Mouse (Mus musculus) thymus, postnatal 14 days (tissue): ENCODE results near the gene Gm49318.

Experiments used
- DNase-seq: peaks from one replicate; pipeline ENCODE4 v3.0.0; 2021

The Gm49318 gene

DNA sequence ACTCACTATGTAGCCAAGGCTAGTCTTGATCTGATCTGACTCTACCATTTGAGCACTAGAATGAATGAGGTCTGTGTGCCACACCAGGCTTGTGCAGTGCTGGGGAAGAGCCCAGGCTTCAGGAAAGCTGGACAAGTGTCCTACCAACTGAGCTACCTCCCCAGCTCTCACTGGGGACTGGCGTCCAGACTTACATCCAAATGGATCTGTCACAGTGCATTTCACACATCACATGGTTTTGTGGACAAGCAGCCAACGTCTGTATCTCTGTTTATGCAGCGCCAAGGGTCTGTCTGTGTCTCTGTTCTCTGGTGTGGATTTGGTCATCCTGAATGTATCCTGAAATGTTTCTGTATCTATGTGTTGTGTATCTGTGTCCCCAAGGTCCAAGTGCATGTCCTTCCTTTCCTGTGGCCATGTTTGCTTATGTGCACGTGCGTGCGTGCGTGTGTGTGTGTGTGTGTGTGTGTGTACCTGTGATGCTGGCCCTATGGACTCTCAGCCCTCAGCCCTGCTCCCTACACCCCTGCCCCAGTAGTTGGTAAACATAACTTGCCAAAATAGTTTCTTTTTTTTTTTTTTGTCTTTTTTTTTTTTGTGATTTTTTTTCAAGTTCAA, 53.7 kb downstream of the Gm49318 start:
- DNase-seq: no peak

DNA sequence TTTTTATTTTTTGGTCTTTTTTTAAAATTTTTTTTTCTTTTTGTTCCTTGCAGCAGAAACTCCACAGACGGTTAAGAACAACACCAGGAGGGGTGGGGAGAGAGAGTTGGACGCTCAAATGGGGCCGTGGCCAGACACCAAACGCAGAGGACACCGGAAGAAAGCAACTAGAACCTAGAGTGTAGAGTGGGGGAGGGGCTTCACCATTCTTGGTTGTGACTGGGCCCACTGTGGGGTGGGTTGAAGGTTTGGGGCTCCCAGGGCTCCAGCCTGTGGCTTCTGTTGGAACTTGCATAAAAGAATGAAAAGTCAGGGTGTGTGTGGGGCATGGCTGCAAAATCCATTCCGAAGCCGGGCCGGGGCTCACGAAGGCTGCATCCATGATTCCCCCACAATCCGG, 54.8 kb downstream of the Gm49318 start:
- peak; percentile 47 for DNase-seq

DNA sequence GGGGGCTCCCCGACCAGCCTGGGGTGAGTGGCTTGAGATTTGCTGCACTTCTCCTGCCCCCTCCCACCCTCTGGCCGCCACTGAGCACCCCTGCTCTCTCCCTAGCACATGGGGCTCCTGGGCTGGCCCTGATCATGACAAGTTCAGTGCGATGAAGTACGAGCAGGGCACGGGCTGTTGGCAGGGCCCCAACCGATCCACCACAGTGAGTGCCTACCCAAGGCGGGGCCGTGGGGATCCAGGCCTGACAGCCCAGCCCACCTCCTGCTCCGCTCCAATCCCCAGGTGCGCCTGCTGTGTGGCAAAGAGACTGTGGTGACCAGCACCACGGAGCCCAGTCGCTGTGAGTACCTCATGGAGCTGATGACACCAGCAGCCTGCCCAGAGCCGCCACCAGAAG, 58.3 kb downstream of the Gm49318 start:
- no peak for DNase-seq

DNA sequence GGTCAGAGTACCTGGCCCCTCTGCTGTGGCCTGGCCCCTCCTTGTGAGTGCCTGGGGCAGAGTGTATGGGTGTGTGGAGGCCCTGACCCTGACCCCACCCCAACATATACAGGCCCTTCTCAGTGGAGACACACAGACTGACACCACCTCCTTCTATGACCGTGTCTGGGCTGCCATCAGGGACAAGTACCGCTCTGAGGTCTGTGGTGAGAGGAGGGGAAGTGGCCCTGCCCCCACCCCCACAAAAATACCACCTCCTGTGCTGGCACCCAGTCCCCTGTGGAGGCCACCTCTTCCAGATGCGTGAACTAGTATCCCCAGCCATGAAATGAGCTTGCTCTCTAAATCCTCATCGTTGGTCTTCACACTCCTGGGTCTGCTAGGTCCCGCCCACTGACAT, 60.0 kb downstream of the Gm49318 start:
- DNase-seq: no peak

GRCm38 (mm10) chr9:22004546-22004945, 66.5 kb downstream of the Gm49318 start:
- no peak for DNase-seq

DNA sequence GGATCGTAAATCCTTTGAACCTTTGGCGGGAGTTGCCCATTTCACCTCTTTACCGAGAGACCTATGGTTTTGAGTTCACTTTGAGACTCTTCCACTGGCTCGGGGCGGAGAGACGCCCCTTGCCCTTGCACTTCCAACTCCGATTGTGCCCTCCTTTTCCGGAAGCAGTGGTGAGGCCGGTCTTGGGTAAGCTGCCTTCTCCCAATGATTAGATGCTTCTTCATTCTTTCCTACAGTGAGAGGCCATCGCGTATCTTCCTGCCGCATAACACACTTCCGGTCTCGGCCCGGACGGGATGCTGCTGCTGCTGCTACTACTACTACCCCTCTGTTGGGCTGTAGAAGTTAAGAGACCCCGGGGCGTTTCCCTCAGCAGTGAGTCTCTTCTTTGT, 67.9 kb downstream of the Gm49318 start:
- peak; percentile 65 for DNase-seq

DNA sequence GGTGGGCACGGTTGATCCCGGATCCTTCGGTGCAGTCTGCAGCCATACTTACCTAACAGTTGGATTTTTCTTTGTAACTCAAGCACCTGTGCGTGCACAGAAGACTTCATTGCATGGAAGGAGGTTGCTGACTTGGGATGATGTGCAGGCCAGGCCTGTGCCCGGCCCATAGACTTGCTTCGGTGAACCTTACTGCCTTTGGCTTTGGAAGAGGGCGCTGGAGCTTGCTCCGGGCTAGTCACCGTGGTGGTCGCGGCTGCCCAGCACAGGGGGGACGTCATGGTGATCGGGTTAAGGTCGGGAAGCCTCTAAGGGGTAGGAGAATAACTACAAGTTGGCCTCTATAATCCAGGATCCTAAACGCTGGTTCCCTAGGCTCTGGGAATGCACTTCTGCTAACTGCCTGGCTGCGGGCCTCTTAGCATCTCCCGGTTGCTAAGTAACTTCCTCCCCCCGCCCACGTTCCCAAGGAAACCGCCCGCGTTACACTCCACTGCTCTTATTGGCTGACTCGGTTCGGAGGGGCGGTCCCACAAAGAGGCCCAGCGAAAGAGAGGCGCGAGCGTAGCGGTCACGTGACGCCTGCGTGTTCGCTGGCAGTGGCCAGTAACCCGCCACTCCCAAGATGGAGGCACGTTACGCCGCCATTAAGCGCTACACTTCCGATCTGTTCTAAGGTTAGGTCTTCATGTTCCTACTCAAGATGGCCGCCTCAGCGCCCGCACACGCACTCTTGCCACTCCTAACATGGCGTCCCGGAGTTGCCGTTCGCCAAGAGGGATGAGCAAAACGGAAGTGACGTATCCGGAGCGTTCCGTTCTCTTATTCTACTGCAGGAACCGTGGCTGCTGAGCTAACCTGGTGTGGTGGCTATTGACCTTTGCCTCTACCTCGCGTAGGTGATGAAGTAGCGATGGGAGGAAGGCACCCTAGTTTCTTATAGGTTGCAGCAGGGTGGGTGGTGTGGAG, 68.6 kb downstream of the Gm49318 start, which contains the start of the genes Ccdc151 and Prkcsh:
TSS of gene Ccdc151 (minus strand) at position 441 of the 969 bp plus-strand sequence.
TSS of gene Prkcsh (plus strand) at position 613 of the 969 bp plus-strand sequence.
- peak; percentile 99 for DNase-seq

DNA sequence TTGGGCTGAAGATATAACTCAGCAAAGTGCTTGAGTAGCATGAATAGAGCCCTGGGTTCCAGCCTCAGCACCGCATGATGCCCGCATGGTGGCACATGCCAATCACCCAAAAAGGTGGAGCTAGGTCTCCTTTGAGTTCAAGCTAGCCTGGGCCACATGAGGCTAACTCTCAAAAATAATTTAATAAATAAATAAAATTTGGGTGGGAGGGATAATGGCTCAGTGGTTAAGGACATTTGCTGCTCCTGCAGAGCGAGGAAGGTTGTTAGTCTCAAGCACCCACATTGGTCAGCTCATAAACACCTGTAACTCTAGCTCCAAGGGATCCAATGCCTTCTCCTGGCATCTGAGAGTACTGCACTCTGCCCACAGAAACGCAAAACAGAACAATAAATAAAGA, 69.4 kb downstream of the Gm49318 start:
- DNase-seq: no peak

- no peak for DNase-seq
Observed at GRCm38 (mm10) chr9:22000296-22000695, 70.8 kb downstream of the Gm49318 start.

DNA sequence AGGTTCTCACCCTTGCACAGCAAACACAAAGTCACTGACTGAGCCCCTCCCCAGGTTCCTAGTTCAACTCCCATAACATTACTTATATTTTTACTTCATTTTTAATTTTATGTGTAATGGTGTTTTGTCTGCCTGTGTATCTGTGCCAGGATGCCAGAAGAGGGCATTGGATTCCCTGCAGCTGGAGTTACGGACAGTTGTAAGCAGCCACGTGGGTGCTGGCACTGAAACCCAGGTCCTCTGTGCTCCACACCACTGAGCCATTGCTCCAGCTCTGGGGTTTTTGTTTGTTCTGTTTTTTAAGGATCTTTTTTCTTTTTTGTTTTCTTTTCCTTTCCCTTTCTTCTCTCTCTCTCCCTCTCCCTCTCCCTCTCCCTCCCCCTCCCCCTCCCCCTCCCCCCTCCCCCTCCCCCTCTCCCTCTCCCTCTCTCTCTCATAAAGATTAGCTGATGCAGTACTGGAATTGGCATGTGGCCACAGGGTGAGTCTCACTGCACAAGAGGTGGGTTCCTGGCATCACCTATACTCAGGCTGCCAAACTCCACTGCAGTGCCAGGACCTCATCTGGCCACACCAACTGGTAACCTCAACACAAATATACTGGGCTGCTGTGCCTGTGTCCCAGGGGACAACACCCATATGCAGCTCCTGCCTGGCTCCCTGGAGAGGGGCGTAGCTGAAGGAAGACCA, 74.7 kb downstream of the Gm49318 start:
- DNase-seq: no peak

GRCm38 (mm10) chr9:21992227-21992626, 78.8 kb downstream of the Gm49318 start:
- DNase-seq: no peak

GRCm38 (mm10) chr9:21989230-21990110, 81.6 kb downstream of the Gm49318 start, which contains the start of gene Rgl3:
Rgl3 (minus strand) TSS chr9:21989446.
- no peak for DNase-seq

GRCm38 (mm10) chr9:21988421-21989101, 82.5 kb downstream of the Gm49318 start:
- peak; percentile 8 for DNase-seq

GRCm38 (mm10) chr9:21987592-21988342, 83.3 kb downstream of the Gm49318 start:
- DNase-seq: no peak
